Mouse (Mus musculus) thymus, adult 2 months (tissue): ENCODE results near the gene Plekha5. TPM values are rescaled to one million over a fixed set of nuclear protein-coding genes. Genes with fewer than 3 reads are reported as not detected.

ENCODE experiments used
- DNase-seq: peaks from one replicate; pipeline ENCODE4 v3.0.0; 2021
- H3K27ac ChIP-seq: fragments of 200-500 bp; 2 replicates; pipeline ENCODE4 v1.5.1; 2012; ENCODE audit warnings: low read length, control low read depth; ENCODE audit not compliant: control insufficient read depth, insufficient read depth
- H3K27me3 ChIP-seq: fragments of 200-500 bp; 2 replicates; pipeline ENCODE4 v1.6.1; 2012; ENCODE audit warnings: mild to moderate bottlenecking, low read length, moderate library complexity, mixed read lengths; ENCODE audit not compliant: control insufficient read depth, insufficient read depth
- H3K36me3 ChIP-seq: fragments of 200-500 bp; 2 replicates; pipeline ENCODE4 v1.6.1; 2012; ENCODE audit warnings: mild to moderate bottlenecking, low read length, moderate library complexity; ENCODE audit not compliant: control insufficient read depth, insufficient read depth
- H3K4me1 ChIP-seq: fragments of 200-500 bp; replicated peaks from 2 replicates; pipeline ENCODE4 v1.6.1; 2012; ENCODE audit warnings: low read length; ENCODE audit not compliant: control insufficient read depth, insufficient read depth
- H3K4me3 ChIP-seq: fragments of 200-500 bp; 2 replicates; pipeline ENCODE4 v1.5.1; 2012; ENCODE audit warnings: mild to moderate bottlenecking, low read length, control low read depth, moderate library complexity; ENCODE audit not compliant: control insufficient read depth, insufficient read depth
- CTCF ChIP-seq: fragments of 200-500 bp; IDR thresholded peaks from 2 replicates; pipeline ENCODE4 v1.5.1; 2012; ENCODE audit warnings: mild to moderate bottlenecking, control low read depth, low read length, moderate library complexity, borderline replicate concordance; ENCODE audit not compliant: control insufficient read depth, poor library complexity, insufficient read depth; ENCODE audit errors: extremely low read depth
- POLR2A ChIP-seq: fragments of 200-500 bp; IDR thresholded peaks from 2 replicates; pipeline ENCODE4 v1.6.1; 2012; ENCODE audit warnings: mild to moderate bottlenecking, low read length, control low read depth, moderate library complexity; ENCODE audit not compliant: control insufficient read depth, poor library complexity, insufficient read depth; ENCODE audit errors: extremely low read depth
- WGBS: fragments of 180-500 bp; shearing (Covaris S2); methylation state at CpG from one replicate; pipeline ENCODE4 v1.1.7; 2018; 5-methylcytosine and 5-hydroxymethylcytosine counted together
- polyA plus RNA-seq: library from polyadenylated mRNA; depleted of rRNA; stranded (reverse); fragments of >200 nt; gene quantifications from 2 replicates; pipeline ENCODE4 v1.2.3, GENCODE M21; 2012

Gene Plekha5
- polyA plus RNA-seq, 1 experiment = 25.5 TPM

DNA sequence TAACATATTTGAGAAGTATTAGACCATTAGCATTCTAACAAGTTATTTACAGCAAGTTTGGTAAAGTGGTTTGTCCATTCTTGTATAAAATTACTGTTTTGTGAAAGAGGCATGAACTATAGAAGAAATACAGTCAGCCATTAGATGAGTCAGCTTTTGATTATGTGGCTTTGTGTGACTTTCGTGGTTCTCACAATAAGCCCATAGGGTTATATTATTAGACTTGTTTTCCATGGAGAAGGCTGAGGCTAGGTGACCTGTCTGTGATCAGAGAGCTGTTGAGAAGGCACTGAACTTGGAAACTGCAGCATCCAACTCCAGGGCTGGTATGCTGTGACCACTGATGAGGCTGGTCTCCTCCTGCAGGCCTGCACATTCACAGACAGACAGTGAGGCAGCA is 88.2 kb downstream of the Plekha5 start:
- TF ChIP-seq CTCF (no peak), POLR2A (no peak)
- Histone ChIP-seq H3K27ac (no peak overlapping the region), H3K36me3 (no peaks in the 10 kb centered on the region), H3K27me3 (no peaks in the 10 kb centered on the region), H3K4me1 (peaks cover 8% of the 10 kb centered on the region), H3K4me3 (no peak overlapping the region)
- WGBS = 77% methylated on average over 1 of the region's 1 CpGs
- DNase-seq = no peak

DNA sequence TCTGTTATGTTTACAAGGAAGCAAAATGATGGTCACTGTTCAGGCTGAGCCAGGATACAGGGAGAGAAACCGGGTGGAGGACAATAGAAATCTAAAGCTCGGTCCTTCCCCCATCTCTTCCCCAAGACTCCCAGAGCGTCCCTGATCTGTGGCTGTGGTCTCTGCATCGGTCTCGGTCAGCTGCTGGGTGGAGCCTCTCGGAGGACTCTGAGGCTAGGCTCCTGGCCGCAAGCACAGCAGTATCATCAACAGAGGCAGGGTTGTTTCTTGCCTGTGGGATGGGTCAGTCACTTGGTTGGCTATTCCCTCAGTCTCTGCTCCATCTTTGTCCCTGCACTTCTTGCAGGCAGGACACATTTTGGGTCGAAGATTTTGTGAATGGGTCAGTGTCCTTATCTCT is 88.6 kb downstream of the Plekha5 start:
- TF ChIP-seq POLR2A = no peak
- TF ChIP-seq CTCF = no peak
- 93% methylated on average over 8 of the region's 8 CpGs for WGBS
- H3K27me3 ChIP-seq = no peaks in the 10 kb centered on the region
- H3K27ac ChIP-seq = no peak overlapping the region
- no peaks in the 10 kb centered on the region for H3K36me3 ChIP-seq
- no peak overlapping the region for H3K4me3 ChIP-seq
- H3K4me1 ChIP-seq = peaks cover 8% of the 10 kb centered on the region
- no peak for DNase-seq

DNA sequence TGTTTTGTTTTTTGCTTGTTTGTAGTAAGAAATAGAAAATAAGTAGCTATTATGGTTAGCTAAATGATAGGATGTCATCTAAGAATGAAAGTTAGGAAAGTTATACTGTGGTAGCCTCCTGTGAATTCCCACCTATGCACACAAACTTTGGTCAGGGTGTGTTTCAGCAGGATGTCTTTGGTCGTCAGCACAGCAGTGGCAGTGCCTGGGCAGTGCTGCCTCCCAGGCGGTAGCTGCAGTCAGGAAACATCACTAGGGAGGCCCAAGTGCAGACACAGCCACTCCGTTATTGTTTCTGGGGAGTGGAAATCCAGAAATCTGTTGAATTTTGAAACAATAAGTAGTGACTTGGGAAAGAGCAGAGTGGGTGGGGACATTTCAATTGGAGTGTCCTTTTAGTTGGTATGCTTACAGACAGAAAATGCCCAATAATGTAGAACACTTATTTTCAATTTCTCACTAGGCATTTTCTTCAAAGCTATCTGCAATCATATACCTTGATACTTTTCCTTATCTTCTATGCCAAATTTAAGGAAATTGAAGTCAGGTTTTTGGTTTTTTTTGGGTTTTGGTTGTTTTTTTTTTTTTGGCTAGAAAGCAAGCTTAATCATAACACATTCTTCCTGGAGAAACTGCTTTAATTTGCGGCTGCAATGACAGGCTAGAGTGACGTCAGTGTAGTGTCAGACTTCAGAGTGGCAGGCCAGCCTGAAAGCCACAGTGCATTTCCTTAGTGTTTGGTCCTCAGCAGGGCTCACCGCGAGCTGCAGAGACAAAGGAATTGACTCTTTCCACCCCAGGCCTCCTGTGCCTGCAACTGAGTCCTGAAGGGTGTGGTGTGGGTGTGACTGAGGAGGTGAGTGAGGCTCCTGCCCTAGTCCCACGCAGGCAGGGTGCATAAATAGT is 90.6 kb downstream of the Plekha5 start:
- Histone ChIP-seq H3K4me3 (no peak overlapping the region), H3K36me3 (no peaks in the 10 kb centered on the region), H3K27me3 (no peaks in the 10 kb centered on the region), H3K4me1 (peaks cover 5% of the 10 kb centered on the region), H3K27ac (peak overlapping the region; percentile 34; the same call in 1 of the 2 replicates)
- WGBS = 26% methylated on average over 8 of the region's 8 CpGs
- no peak for TF ChIP-seq CTCF
- TF ChIP-seq POLR2A = no peak
- DNase-seq = peak; percentile 39

DNA sequence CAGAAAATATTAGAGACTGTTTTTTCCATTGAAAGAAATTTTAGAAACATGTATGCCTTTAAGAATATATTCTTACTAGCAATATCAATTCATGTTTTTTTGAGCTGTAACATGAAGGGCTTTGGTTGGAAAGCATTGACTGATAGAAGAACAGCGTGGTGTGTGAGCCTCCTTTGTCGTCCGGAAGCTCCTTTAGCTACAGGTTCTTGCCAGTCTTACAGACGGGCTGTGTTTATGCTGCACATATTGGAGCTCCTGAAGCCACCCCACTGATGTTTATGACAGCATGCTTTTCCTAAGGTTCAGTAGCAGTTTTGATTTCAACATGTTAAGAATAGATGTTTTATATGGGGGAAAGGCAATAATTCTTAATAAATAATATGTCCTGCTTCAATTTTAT is 91.7 kb downstream of the Plekha5 start:
- no peak for DNase-seq
- Histone ChIP-seq H3K27ac (no peak overlapping the region), H3K36me3 (no peaks in the 10 kb centered on the region), H3K4me3 (no peak overlapping the region), H3K27me3 (no peaks in the 10 kb centered on the region), H3K4me1 (peaks cover 5% of the 10 kb centered on the region)
- 88% methylated on average over 4 of the region's 4 CpGs for WGBS
- TF ChIP-seq POLR2A = no peak
- TF ChIP-seq CTCF = no peak

DNA sequence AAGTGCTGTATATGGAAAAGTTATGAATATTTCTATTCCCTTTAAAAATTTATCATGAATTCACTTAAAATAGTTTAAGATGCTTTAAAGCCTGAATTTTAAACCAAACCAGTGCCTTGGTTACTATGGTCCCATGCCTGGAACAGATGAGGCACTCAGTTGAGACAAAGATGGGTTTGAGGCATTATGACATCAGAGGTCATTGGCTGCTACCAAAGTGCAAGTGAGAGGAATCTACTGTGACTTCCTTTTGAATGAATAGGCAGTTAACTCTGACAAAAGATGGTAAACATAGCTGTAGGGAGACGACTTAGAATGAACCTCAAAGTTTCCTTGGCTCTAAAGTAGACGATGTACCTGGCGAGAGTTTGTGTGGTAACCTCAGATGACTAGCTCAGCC is 92.3 kb downstream of the Plekha5 start:
- no peak for DNase-seq
- 74% methylated on average over 3 of the region's 3 CpGs for WGBS
- Histone ChIP-seq H3K4me1 (peaks cover 5% of the 10 kb centered on the region), H3K27me3 (no peaks in the 10 kb centered on the region), H3K27ac (no peak overlapping the region), H3K4me3 (no peak overlapping the region), H3K36me3 (no peaks in the 10 kb centered on the region)
- TF ChIP-seq POLR2A = no peak
- TF ChIP-seq CTCF = no peak

DNA sequence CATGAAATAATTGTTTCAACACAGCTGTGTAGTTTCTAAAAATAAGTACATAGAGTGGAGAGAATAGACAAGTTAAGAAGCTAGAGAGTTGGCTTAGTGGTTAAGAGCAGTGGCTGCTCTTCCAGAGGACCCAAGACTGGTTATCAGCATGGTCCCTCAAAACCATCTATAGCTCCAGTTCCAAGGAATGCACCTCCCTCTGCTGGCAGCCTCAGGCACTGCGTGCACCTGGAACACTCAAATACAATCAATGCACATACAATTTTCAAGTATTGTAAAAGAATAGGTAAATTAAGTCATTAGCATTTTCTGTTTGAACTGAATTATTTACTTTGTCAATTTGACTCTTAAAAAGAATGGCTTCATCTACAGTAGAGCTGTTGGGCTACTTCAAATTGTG is 93.3 kb downstream of the Plekha5 start:
- WGBS = 94% methylated on average over 1 of the region's 1 CpGs
- peak; percentile 65 for DNase-seq
- Histone ChIP-seq H3K4me1 (peaks cover 5% of the 10 kb centered on the region), H3K27ac (no peak overlapping the region), H3K27me3 (no peaks in the 10 kb centered on the region), H3K4me3 (no peak overlapping the region), H3K36me3 (no peaks in the 10 kb centered on the region)
- TF ChIP-seq POLR2A (no peak), CTCF (no peak)

DNA sequence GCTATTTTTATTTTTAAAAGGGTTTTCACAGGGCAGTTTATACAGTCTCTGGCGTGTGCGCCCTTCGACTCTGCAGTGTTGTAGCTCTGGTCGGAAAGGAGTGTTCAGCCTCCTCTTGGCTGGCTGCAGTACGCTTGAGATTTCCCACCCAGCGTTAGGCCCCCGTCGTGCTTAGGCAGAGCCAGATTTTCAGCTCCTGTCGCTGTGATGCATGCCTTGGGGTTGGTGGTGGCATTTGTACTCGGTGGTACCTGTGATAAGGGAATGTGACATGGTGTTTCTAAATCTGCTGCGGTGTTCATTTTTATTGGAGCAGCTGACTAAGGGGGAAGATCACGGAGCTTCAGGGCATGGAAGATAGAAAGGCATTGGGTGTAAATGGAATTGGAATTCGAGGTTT is 95.2 kb downstream of the Plekha5 start:
- Histone ChIP-seq H3K36me3 (no peaks in the 10 kb centered on the region), H3K4me3 (no peak overlapping the region), H3K4me1 (peaks cover 5% of the 10 kb centered on the region), H3K27me3 (no peaks in the 10 kb centered on the region), H3K27ac (no peak overlapping the region)
- no peak for TF ChIP-seq POLR2A
- WGBS = 95% methylated on average over 13 of the region's 13 CpGs
- DNase-seq = no peak
